Mouse (Mus musculus) thymus, postnatal 0 days (tissue): ENCODE results near the gene Zdhhc21. TPM values are rescaled to one million over a fixed set of nuclear protein-coding genes. Genes with fewer than 3 reads are reported as not detected.
A peak's percentile ranks its signal among the peaks of the same experiment; 100 is the strongest.

Source experiments
- DNase-seq: peaks from one replicate; pipeline ENCODE4 v3.0.0-alpha.2; 2015; ENCODE audit warnings: low spot score
- polyA plus RNA-seq: library from polyadenylated mRNA; unstranded; fragments of >200 nt; fragmentation: Nextera tagmentation; extraction: Ambion mirVana; gene quantifications from 2 replicates; pipeline ENCODE4 v1.2.1, GENCODE M21; 2015

The Zdhhc21 gene
- polyA plus RNA-seq, 1 experiment from 2014 or later: 10.3 TPM

- DNase-seq: no peak
These were observed 94.1 kb downstream of the Zdhhc21 start for GRCm38 (mm10) chr4:82765513-82766216.

GRCm38 (mm10) chr4:82763586-82763985 is 96.2 kb downstream of the Zdhhc21 start:
- DNase-seq: no peak

- no peak for DNase-seq
These were observed 97.2 kb downstream of the Zdhhc21 start for GRCm38 (mm10) chr4:82762430-82763119.

- DNase-seq: no peak
These were observed 103.5 kb downstream of the Zdhhc21 start for GRCm38 (mm10) chr4:82756295-82756626.

GRCm38 (mm10) chr4:82755616-82756294 is 104.0 kb downstream of the Zdhhc21 start:
- DNase-seq: peak; percentile 11

Other genes with a start within 250 kb of the Zdhhc21 start
- gene Nfib, start 154.2 kb downstream of the Zdhhc21 start, polyA plus RNA-seq: 6.9 and 10.4 TPM in 2 replicates
- not detected in 2 replicates for gene Cer1, start 25.2 kb upstream of the Zdhhc21 start, polyA plus RNA-seq
- 0.24 and 0.52 TPM in 2 replicates for gene Frem1, start 192.4 kb upstream of the Zdhhc21 start, polyA plus RNA-seq